Mouse (Mus musculus) liver, postnatal 0 days (tissue): ENCODE data around the gene Aadacl3. TPM values are rescaled to one million over a fixed set of nuclear protein-coding genes. Genes with fewer than 3 reads are reported as not detected.

ENCODE experiments used
- ATAC-seq: fragments of 200-750 bp; cut with Nextera tagmentation; 2 replicates; pipeline ENCODE4 v1.8.0; 2017; ENCODE audit warnings: mild to moderate bottlenecking, moderate library complexity
- DNase-seq: peaks from one replicate; pipeline ENCODE4 v3.0.0-alpha.2; 2016
- H3K27ac ChIP-seq: fragments of 300-500 bp; sonication (generic); 2 replicates; pipeline ENCODE4 v1.5.1; 2014; ENCODE audit warnings: antibody characterized with exemption, moderate library complexity, mild to moderate bottlenecking, low read depth
- H3K27me3 ChIP-seq: fragments of 300-500 bp; sonication (generic); 2 replicates; pipeline ENCODE4 v1.6.1; 2014; ENCODE audit warnings: low read length, control low read depth, mixed read lengths; ENCODE audit not compliant: insufficient read depth
- H3K36me3 ChIP-seq: fragments of 300-500 bp; sonication (generic); replicated peaks from 2 replicates; pipeline ENCODE4 v1.6.1; 2014; ENCODE audit warnings: mild to moderate bottlenecking, control low read depth, low read length, moderate library complexity, mixed read lengths; ENCODE audit not compliant: insufficient read depth
- H3K4me1 ChIP-seq: fragments of 300-500 bp; sonication (generic); 2 replicates; pipeline ENCODE4 v1.6.1; 2014; ENCODE audit warnings: antibody characterized with exemption, mild to moderate bottlenecking, control low read depth; ENCODE audit not compliant: insufficient read depth
- H3K4me2 ChIP-seq: fragments of 300-500 bp; sonication (generic); 2 replicates; pipeline ENCODE4 v1.6.1; 2014; ENCODE audit warnings: low read depth, mild to moderate bottlenecking, low read length, moderate library complexity, mixed read lengths
- H3K4me3 ChIP-seq: fragments of 300-500 bp; sonication (generic); 2 replicates; pipeline ENCODE4 v1.5.1; 2014; ENCODE audit warnings: low read depth, low read length
- H3K9ac ChIP-seq: fragments of 300-500 bp; sonication (generic); replicated peaks from 2 replicates; pipeline ENCODE4 v1.6.1; 2014; ENCODE audit warnings: mild to moderate bottlenecking, moderate library complexity
- H3K9me3 ChIP-seq: fragments of 300-500 bp; sonication (generic); 2 replicates; pipeline ENCODE4 v1.6.1; 2016; ENCODE audit warnings: mild to moderate bottlenecking, control low read depth, low read length, mixed read lengths
- CTCF ChIP-seq: sonication (generic); IDR thresholded peaks from 2 replicates; pipeline ENCODE4 v1.5.1; 2016; ENCODE audit warnings: antibody characterized with exemption, low read depth
- EP300 ChIP-seq: IDR thresholded peaks from 2 replicates; pipeline ENCODE4 v1.6.1; 2016; ENCODE audit warnings: antibody characterized with exemption, low read depth, mild to moderate bottlenecking
- WGBS: fragments of 180-500 bp; shearing (Covaris S2); extraction: QIAGEN DNeasy Blood & Tissue Kit; methylation state at CpG from one replicate; pipeline ENCODE4 v1.1.7; 2014; ENCODE audit not compliant: insufficient replicate concordance; 5-methylcytosine and 5-hydroxymethylcytosine counted together
- polyA plus RNA-seq: library from polyadenylated mRNA; unstranded; fragments of >200 nt; fragmentation: Nextera tagmentation; extraction: Ambion mirVana; gene quantifications from 2 replicates; pipeline ENCODE4 v1.2.1, GENCODE M21; 2015

Gene Aadacl3
- polyA plus RNA-seq: not detected in 2 replicates

- DNase-seq: no peak
- Histone ChIP-seq H3K4me1 (no peaks in the 10 kb centered on the region), H3K9me3 (no peaks in the 10 kb centered on the region), H3K4me3 (no peak within 1 kb of the TSS), H3K9ac (no peak within 1 kb of the TSS), H3K4me2 (no peak within 1 kb of the TSS), H3K36me3 (no peaks in the 10 kb centered on the region), H3K27ac (no peak within 1 kb of the TSS), H3K27me3 (no peaks in the 10 kb centered on the region)
- TF ChIP-seq CTCF: no peak
- no peak for TF ChIP-seq EP300
- 55% methylated on average over 3 of the region's 3 CpGs for WGBS
- ATAC-seq: no peak
These were observed at the start of gene Aadacl3 for GRCm38 (mm10) chr4:144463656-144464055. Aadacl3 (minus strand) TSS chr4:144463756.

- ATAC-seq: no peak
These were observed 43.0 kb upstream of the Aadacl3 start for GRCm38 (mm10) chr4:144506518-144506917.

GRCm38 (mm10) chr4:144493331-144493730 is 29.8 kb upstream of the Aadacl3 start:
- DNase-seq (no peak), ATAC-seq (no peak)
- H3K36me3 ChIP-seq: no peaks in the 10 kb centered on the region
- no peaks in the 10 kb centered on the region for H3K4me1 ChIP-seq
- H3K4me3 ChIP-seq: no peak overlapping the region
- no peaks in the 10 kb centered on the region for H3K27me3 ChIP-seq
- no peak overlapping the region for H3K9ac ChIP-seq
- no peaks in the 10 kb centered on the region for H3K9me3 ChIP-seq
- TF ChIP-seq CTCF: no peak
- TF ChIP-seq EP300: no peak
- H3K27ac ChIP-seq: no peak overlapping the region
- no peak overlapping the region for H3K4me2 ChIP-seq

More at GRCm38 (mm10) chr4:144506518-144506917, 43.0 kb upstream of the Aadacl3 start:
- H3K36me3 ChIP-seq: no peaks in the 10 kb centered on the region
- H3K9me3 ChIP-seq: no peaks in the 10 kb centered on the region
- no peak for DNase-seq
- H3K27me3 ChIP-seq: no peaks in the 10 kb centered on the region
- no peak overlapping the region for H3K4me3 ChIP-seq
- TF ChIP-seq EP300 (no peak), CTCF (no peak)
- no peak overlapping the region for H3K4me2 ChIP-seq
- no peaks in the 10 kb centered on the region for H3K4me1 ChIP-seq
- H3K9ac ChIP-seq: no peak overlapping the region
- 71% methylated on average over 1 of the region's 1 CpGs for WGBS
- no peak overlapping the region for H3K27ac ChIP-seq

GRCm38 (mm10) chr4:144468091-144468490 is 4.5 kb upstream of the Aadacl3 start:
- Histone ChIP-seq H3K36me3 (no peaks in the 10 kb centered on the region), H3K4me2 (no peak overlapping the region), H3K27me3 (no peaks in the 10 kb centered on the region), H3K9me3 (no peaks in the 10 kb centered on the region), H3K4me3 (no peak overlapping the region), H3K9ac (no peak overlapping the region), H3K4me1 (no peaks in the 10 kb centered on the region), H3K27ac (no peak overlapping the region)
- ATAC-seq: no peak
- DNase-seq: no peak
- TF ChIP-seq CTCF (no peak), EP300 (no peak)
- WGBS: 55% methylated on average over 1 of the region's 1 CpGs

GRCm38 (mm10) chr4:144465206-144465605 is 1.6 kb upstream of the Aadacl3 start:
- Histone ChIP-seq H3K4me3 (no peak overlapping the region), H3K4me1 (no peaks in the 10 kb centered on the region), H3K9me3 (no peaks in the 10 kb centered on the region), H3K36me3 (no peaks in the 10 kb centered on the region), H3K27ac (no peak overlapping the region), H3K27me3 (no peaks in the 10 kb centered on the region), H3K9ac (no peak overlapping the region), H3K4me2 (no peak overlapping the region)
- 69% methylated on average over 2 of the region's 2 CpGs for WGBS
- no peak for TF ChIP-seq CTCF
- TF ChIP-seq EP300: no peak
- DNase-seq: no peak
- ATAC-seq: no peak

- 58% methylated on average over 2 of the region's 2 CpGs for WGBS
- Histone ChIP-seq H3K27me3 (no peaks in the 10 kb centered on the region), H3K4me3 (no peak within 1 kb of the TSS), H3K9ac (no peak within 1 kb of the TSS), H3K4me2 (no peak within 1 kb of the TSS), H3K27ac (no peak within 1 kb of the TSS), H3K9me3 (no peaks in the 10 kb centered on the region), H3K36me3 (no peaks in the 10 kb centered on the region), H3K4me1 (no peaks in the 10 kb centered on the region)
- no peak for ATAC-seq
- DNase-seq: no peak
- TF ChIP-seq EP300 (no peak), CTCF (no peak)
These were observed 10.3 kb downstream of the Aadacl3 start, which contains the start of gene Gm9944 for GRCm38 (mm10) chr4:144453217-144453616. Gm9944 (minus strand) TSS chr4:144453317.

- Histone ChIP-seq H3K27ac (no peak overlapping the region), H3K27me3 (no peaks in the 10 kb centered on the region), H3K36me3 (no peaks in the 10 kb centered on the region), H3K4me3 (no peak overlapping the region), H3K9me3 (no peaks in the 10 kb centered on the region), H3K4me2 (no peak overlapping the region), H3K9ac (no peak overlapping the region), H3K4me1 (no peaks in the 10 kb centered on the region)
- DNase-seq (no peak), ATAC-seq (no peak)
- WGBS: 55% methylated on average over 2 of the region's 2 CpGs
- TF ChIP-seq EP300 (no peak), CTCF (no peak)
These were observed 15.0 kb downstream of the Aadacl3 start for GRCm38 (mm10) chr4:144448546-144448945.
